Mouse (Mus musculus) liver, adult 2 months (tissue): Measurements from ENCODE around the gene Alg12.

Experiments used
- CTCF ChIP-seq: fragments of 200-500 bp; IDR thresholded peaks from 2 replicates; pipeline ENCODE4 v1.5.1; 2011; ENCODE audit warnings: low read depth, low read length, control low read depth
- POLR2A ChIP-seq: fragments of 200-500 bp; IDR thresholded peaks from 2 replicates; pipeline ENCODE4 v1.6.1; 2011; ENCODE audit warnings: low read length, control low read depth; ENCODE audit not compliant: insufficient read depth; ENCODE audit errors: extremely low read depth

GRCm38 (mm10) chr15:88851076-88851475 lies 32.0 kb upstream of the Alg12 start:
- no peak for TF ChIP-seq POLR2A
- no peak for TF ChIP-seq CTCF
